Comparison of ENCODE assay signal across 16 mouse cellular contexts in genomic region chr12:98997046-98997445, GRCm38 (mm10).
DNase-seq lines count a peak whose midpoint lies in the region; ATAC-seq and TF ChIP-seq lines count a peak whose summit lies in the region.
"Had no signal": no experiment of that assay in that cellular context is flagged by ENCODE, and none has a peak within 500 bp of the region (broad histone marks: within the 10 kb centered on the region; RNA-seq: fewer than 3 reads in every experiment).

No protein-coding gene starts in this region.

- no peak overlapping the region for H3K9ac ChIP-seq in liver, embryonic 13.5 days
- H3K9ac ChIP-seq: forebrain, postnatal 0 days; heart, embryonic 15.5 days; kidney, embryonic 15.5 days; stomach, embryonic 15.5 days had no signal

- 0 out of 2 replicates have a peak, but pooled peaks cover 2% of the 10 kb centered on the region for H3K27me3 ChIP-seq in liver, embryonic 13.5 days
- H3K27me3 ChIP-seq: heart, embryonic 15.5 days; kidney, embryonic 15.5 days; stomach, embryonic 15.5 days had no signal

- 30% methylated on average over 5 of the region's 5 CpGs for WGBS in liver, embryonic 13.5 days (ENCODE audit: insufficient replicate concordance)
- WGBS in olfactory bulb, adult 2 months = 86% methylated on average over 5 of the region's 5 CpGs

- H3K4me1 ChIP-seq in liver, embryonic 13.5 days (replicated peaks) = peaks cover 22% of the 10 kb centered on the region
- peaks cover 15% of the 10 kb centered on the region for H3K4me1 ChIP-seq in olfactory bulb, adult 2 months (ENCODE audit: control insufficient read depth, insufficient read depth, low read length)
- H3K4me1 ChIP-seq: heart, embryonic 15.5 days; kidney, embryonic 15.5 days; stomach, embryonic 15.5 days had no signal

- no peaks in the 10 kb centered on the region for H3K36me3 ChIP-seq in liver, embryonic 13.5 days
- H3K36me3 ChIP-seq: heart, embryonic 15.5 days; kidney, embryonic 15.5 days; stomach, embryonic 15.5 days had no signal

- no peak for TF ChIP-seq CTCF in layer of hippocampus, adult 2 months (conservative IDR thresholded peaks at IDR 0.05)
- TF ChIP-seq CTCF in olfactory bulb, adult 2 months (IDR thresholded peaks at IDR 0.05; ENCODE audit: insufficient read depth, low read depth, low read length) = no peak

- peak; percentile 78 for ATAC-seq in liver, embryonic 13.5 days (ENCODE audit: low read depth)
- ATAC-seq: forebrain, postnatal 0 days; hindbrain, postnatal 0 days had no signal

- peak overlapping the region; percentile 57; the same call in 1 of the 2 replicates for H3K27ac ChIP-seq in layer of hippocampus, adult 2 months
- H3K27ac ChIP-seq in liver, embryonic 13.5 days = peak overlapping the region; percentile 47; the same call in 1 of the 2 replicates
- H3K27ac ChIP-seq in olfactory bulb, adult 2 months (ENCODE audit: insufficient read depth, low read depth, low read length) = peak overlapping the region; percentile 95
- H3K27ac ChIP-seq: heart, embryonic 15.5 days; hindbrain, postnatal 0 days; kidney, embryonic 15.5 days; macrophage; stomach, embryonic 15.5 days had no signal

- no peak for DNase-seq in layer of hippocampus, adult 2 months (ENCODE audit: low spot score in 2 of 2)
- no peak for DNase-seq in layer of hippocampus, postnatal 25 days (ENCODE audit: extremely low spot score in 1 of 2, low spot score in 1 of 2)
- DNase-seq in MEL-GATA-1-ER (ENCODE audit: extremely low read depth, low read depth) = peak; percentile 46
- no peak for DNase-seq in liver, embryonic 13.5 days
- DNase-seq in urinary bladder, adult 18-20 months (ENCODE audit: low spot score in 2 of 2) = no peak
- DNase-seq in embryo, embryonic 10 days (ENCODE audit: low spot score) = no peak
- no peak for DNase-seq in heart, postnatal 4 days
- DNase-seq: forebrain, postnatal 0 days; gastrocnemius, postnatal 25 days; lung, adult 18-20 months had no signal

- no peaks in the 10 kb centered on the region for H3K9me3 ChIP-seq in liver, embryonic 13.5 days (replicated peaks)
- H3K9me3 ChIP-seq: heart, embryonic 15.5 days; kidney, embryonic 15.5 days; stomach, embryonic 15.5 days had no signal

- TF ChIP-seq POLR2A in olfactory bulb, adult 2 months (IDR thresholded peaks at IDR 0.05; ENCODE audit: insufficient read depth, low read depth, low read length) = no peak

- H3K4me3 ChIP-seq in layer of hippocampus, adult 2 months = no peak overlapping the region
- H3K4me3 ChIP-seq in liver, embryonic 13.5 days (replicated peaks) = no peak overlapping the region
- H3K4me3 ChIP-seq in olfactory bulb, adult 2 months (ENCODE audit: insufficient read depth, low read depth, low read length) = no peak overlapping the region
- H3K4me3 ChIP-seq: heart, embryonic 15.5 days; kidney, embryonic 15.5 days; stomach, embryonic 15.5 days had no signal

- 0 out of 2 replicates have a peak overlapping the region, but pooled peaks have one; percentile 15 for H3K4me2 ChIP-seq in liver, embryonic 13.5 days
- H3K4me2 ChIP-seq: heart, embryonic 15.5 days; kidney, embryonic 15.5 days; stomach, embryonic 15.5 days had no signal
